Mouse (Mus musculus) cerebellum, adult 2 months (tissue): Measurements from ENCODE around the gene Ott.
"Not testable (repeated sequence)": the region's sequence is repeated elsewhere in the genome, so short reads cannot be mapped to it uniquely, and the experiment has no call there.

Experiments used
- CTCF ChIP-seq: fragments of 200-500 bp; IDR thresholded peaks from 2 replicates; pipeline ENCODE4 v1.5.1; 2011; ENCODE audit warnings: low read depth, mild to moderate bottlenecking, control low read depth, low read length, moderate library complexity, borderline replicate concordance; ENCODE audit not compliant: insufficient read depth
- POLR2A ChIP-seq: fragments of 200-500 bp; IDR thresholded peaks from 2 replicates; pipeline ENCODE4 v1.6.1; 2011; ENCODE audit warnings: low read length, control low read depth, borderline replicate concordance; ENCODE audit not compliant: insufficient read depth

- TF ChIP-seq CTCF, POLR2A: not testable (repeated sequence)
Observed at GRCm38 (mm10) chrX:149073982-149074381, at the start of gene Ott.
